Mouse (Mus musculus) fat pad, adult 2 months (tissue): ENCODE measurements around the gene Upk3a.

ENCODE experiments used
- DNase-seq: peaks from one replicate; pipeline ENCODE4 v3.0.0-alpha.2; 2011; ENCODE audit warnings: low read depth, low spot score; ENCODE audit errors: extremely low read depth

The Upk3a gene

DNA sequence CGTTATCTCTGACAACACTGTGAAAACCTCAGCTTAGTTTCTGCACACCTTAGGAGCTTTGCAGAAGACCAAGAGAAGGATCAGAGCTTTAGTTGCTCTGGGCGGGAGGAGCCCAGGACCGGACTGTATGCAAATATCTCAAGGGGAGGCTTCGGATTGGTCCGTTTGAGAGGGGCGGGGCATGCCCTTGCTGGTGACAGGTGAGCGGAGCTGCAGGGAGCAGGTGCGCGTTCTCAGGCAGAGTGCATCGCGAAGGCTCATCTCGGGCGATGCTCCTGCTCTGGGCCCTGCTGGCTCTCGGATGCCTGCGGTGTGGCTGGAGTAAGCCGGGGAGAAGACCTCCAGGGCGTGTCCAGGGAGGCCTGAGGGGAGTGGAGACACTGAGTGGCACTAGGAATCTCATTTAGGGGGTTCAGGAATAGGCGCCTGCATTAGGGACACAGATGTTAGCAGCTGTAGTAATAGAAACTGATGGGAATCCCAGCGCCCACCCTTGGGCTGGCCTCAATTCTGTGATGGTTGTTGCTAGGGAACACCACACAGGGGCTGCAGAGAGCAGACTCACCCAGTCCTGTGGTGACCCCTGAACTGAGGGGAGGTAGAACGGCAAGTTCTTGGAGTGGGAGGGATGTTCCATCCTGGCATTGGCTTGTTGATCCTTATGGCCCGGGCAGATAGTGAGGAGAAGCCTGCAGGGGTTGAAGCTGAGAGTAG, at the start of gene Upk3a:
TSS of gene Upk3a (plus strand) at position 191 of the 714 bp plus-strand sequence.
- DNase-seq, result no peak

DNA sequence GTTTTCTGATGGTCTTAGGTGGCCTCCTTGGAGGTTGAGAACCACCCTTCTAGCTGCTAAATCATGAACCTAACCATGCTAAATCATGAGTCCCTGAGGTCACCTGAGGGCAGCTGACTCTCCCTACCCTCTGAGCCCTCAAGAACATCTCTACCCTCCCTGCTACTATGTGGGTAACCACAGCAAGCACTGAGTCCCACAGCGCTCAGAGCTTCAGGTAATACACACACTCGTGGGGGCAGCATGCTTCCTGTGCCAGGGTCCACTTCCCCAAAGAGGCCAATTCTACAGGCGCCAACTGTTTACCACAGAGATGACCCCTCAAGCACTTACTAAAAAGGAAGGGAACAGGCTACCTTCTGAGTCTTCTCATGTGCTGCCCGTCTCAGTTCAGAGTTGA, 48.4 kb upstream of the Upk3a start:
- no peak for DNase-seq

- DNase-seq, result no peak
These were observed 43.9 kb upstream of the Upk3a start for GRCm38 (mm10) chr15:84972860-84973543.

DNA sequence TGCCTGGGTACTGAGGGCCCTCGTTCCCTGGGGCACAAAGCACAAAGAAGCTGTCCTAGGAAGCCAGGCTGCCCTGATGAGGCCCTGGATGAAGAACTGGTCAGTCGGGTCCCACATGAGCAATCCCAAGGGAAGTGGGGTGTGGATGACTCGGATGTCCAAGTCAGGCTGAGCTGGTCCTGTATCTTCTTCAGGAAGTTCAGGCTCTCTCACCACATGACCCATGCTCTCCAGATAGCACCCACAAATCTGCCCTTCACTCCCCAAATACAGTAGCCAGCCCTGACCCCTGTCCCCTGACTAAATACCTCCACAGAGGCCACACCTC, 43.4 kb upstream of the Upk3a start:
- no peak for DNase-seq

DNA sequence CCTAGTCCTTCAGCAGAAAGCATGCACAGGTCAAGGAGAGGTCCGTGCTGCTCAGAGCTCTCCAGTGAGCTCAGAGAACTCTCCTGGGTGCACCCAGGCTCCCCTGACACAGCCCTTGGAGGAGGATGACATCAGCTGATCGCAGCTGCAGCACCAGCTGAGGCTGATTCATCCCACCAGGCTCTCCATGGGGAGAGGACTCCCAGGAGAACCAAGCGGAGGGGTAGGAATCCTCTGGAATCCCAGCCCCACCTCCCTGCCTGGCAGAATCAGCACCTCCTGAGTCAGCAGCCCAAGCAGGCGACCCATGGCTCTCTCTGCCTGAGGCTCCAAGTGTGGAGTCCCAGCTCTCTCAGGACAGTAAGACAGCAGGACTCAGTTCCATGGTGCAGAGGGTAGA, 41.2 kb upstream of the Upk3a start:
- no peak for DNase-seq

DNA sequence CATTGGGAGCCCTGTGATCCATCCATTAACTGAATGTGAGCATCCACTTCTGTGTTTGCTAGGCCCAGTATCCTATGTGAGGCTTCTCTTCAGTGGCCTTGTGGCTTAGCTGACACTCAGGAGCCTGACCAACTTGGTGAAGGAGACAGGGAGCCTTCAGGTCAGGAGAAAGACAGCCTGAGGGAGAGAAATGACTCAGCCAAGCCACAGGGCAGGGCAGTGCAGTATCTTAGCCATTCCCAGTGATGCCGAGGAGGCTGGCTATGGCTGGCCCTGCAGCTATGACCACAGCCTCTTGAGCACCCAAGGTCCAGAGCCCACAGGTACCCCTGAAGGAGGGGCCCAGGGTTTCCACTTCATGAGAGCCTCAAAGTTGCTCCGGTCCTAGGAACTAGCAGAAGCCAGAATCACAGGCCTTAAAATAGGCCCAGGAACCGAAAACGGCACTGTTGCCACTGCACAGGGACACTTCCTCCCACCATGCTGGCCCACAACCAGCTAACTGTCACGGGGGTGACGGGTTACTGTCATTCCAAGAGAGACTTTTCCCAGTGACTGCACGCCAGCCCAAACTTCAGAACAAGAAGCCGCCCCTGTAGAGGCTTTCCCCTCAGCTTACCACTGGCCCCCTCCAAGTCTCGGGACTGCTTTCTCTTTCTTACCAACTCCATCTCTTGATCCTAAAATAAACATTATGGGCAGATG, 35.2 kb upstream of the Upk3a start:
- DNase-seq, result no peak

DNA sequence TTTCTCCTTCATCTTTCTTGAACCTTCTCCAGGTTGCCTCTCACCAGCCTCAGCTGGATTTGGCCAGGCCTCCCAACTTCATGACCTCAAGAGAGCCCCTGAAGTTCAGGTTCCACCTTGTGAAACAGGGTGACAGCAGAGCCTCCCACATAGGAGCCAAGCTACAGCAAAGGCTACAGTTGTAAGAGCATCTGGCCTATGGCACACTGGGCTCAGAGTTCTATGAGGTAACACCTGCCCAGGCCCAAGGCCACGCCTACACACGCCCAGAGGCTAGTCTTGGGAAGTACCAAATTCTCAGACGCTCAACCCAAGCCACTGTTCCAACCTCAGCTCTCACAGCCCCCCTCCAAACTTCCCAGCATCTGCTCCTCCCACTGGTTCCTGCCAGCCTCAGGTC, 34.1 kb upstream of the Upk3a start:
- peak; percentile 92 for DNase-seq

- DNase-seq, result no peak
These were observed 33.2 kb upstream of the Upk3a start for GRCm38 (mm10) chr15:84983721-84984120.

DNA sequence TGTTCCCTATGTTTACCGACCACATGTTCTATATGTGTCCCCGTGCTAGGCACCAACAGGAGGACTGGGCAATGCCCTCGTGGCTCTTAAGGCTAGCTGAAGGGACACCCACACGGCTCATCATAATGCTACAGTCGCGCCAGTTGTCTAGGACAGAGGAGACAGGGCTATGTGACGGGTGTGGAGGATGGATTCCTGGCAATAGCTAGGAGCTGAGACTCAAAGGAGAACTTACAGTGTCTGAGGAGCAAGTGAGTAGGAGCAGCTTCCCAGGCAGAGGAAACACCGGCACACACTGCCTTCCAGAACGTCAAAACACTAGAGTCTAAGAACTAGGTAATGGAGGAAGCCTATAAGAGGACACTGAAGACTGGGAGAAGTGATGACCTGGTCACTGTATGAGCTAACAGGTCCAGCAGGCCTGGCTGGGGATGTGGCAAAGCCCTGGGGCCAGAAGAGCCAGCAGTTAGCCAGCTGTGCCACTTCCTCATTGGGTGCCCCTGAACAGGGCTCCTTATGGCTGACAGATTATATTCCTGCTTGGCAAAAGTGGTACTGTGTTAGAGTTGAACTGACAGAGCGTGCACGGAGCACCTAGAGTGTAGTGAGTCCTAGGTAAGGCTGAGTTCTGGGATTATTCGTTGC, 31.3 kb upstream of the Upk3a start:
- no peak for DNase-seq

DNA sequence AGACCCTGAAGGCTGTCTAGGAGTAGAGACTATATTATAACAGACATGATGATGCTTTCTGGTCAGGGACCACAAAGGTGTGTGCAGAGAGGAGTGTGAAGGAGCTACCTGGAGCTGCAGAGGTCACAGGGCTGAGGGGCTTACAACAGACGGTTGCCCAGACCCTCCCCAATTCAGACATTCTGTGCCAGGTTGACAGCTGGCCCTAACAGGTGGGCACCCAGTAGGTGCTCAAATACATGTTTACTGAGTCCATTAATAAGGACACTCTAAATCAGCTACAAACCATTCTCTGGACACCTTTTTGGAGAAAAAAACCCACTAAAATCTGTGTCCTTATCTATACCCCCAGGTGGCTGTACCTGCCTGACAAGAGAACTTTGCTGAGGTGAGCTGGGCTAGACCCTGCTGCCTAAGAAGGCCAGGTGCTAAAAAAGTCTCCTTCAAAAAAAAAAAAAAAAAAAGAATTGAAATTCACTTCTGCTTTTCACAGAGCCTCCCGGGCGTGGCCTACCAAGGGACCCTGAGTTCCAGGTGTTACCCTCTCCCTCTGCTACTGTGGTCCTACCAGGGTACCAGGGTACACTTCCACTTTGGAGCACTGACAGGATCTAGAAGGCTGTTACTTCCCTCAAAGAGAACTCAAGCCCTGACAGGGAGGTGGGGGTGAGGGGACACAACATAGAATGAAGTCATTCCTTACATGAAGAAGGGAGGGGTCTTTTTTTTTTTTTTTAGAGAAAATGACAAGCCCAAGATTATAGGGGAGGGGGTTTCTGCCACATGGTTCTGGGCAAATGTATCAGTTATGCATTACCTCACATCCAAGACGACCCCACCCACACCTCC, 30.5 kb upstream of the Upk3a start:
- no peak for DNase-seq

DNA sequence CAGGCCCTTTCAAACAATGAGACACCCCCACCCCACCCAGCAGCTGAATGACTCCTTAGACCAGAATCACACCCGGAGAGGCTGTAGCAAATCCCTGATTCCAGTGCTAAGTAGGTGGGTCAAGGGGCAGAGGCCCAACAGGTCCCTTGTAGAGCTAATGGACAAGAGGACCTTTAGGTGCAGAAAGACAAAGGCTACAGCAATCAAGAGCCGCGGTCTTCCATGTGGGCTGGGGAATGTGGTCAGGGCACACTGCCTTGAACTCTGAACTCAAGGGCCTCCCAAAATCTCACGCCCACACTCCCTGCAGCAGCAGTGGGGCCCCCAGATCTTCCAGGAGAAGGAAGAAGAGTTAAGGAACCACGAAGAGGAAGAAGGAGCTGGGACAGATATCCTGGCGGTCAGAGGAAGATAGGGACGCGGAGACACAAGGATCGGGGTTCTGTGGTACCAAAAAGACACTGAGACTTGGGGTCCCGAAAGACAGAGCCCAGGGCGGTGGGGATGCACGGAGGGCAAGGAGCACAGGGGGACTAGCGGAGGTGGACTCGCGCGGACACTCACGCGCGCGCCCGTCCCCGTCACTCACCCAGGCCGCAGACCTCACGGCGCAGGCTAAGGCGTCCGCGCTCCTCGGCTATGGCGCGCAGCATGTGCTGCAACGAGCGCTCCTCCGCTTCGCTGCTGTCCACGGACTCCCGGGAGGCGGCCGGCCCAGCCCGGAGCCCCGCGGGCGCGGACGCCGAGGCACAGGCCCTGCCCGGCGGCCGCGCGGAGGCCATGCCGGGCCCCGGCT, 29.7 kb upstream of the Upk3a start:
- no peak for DNase-seq

DNA sequence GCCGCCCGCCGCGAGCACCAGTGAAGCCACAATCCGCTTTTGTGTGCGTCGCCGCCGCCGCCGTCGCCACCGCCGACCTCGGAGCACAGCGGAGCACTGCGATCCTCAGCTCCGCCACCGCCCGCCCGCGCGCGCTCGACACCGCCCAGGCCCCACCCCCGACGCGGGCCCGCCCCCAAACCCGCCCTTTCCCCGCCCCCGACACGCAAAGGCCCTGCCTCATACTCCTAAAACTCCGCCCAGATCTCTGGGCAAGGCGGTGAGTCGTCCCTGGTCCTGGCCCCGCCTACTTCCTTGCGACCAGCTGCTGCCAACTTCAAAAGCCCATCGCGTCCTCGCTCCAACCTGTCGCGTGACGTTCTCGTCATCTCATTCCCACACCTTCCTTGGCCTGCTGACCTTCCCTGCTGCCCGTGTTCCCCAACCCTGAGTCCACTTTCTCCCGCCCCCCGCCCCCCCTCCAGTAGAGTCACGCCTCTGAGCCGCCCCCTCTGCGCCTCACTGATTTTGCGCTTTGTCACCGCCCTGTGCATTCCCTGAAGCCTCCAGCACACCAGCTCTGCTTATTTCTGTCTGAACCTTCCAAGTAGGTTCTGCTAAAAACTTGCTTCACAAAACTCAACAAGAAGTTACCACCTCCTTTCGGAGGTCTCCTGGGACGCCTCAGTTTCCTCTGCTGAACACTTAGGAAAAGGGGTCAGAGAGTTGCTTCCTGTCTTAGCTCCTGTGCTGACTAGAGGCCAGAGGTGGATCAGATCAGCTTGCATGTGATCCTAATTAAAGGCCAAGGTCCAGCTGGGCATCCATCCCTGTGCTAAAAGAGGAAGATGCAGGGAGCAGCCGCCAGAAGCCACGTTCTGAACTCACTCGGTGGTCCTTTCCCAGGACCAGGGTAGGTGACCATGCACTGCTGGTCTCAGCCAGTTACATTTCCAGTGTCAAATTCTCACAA, 28.8 kb upstream of the Upk3a start, which contains the start of gene 5031439G07Rik:
TSS of gene 5031439G07Rik (minus strand) at position 678 of the 952 bp plus-strand sequence.
- no peak for DNase-seq

GRCm38 (mm10) chr15:84989098-84989497, 27.8 kb upstream of the Upk3a start:
- no peak for DNase-seq

- DNase-seq, result no peak
These were observed 27.2 kb upstream of the Upk3a start for GRCm38 (mm10) chr15:84989771-84990170.

GRCm38 (mm10) chr15:84994498-84994897, 22.4 kb upstream of the Upk3a start:
- DNase-seq, result no peak

- no peak for DNase-seq
These were observed 21.9 kb upstream of the Upk3a start for GRCm38 (mm10) chr15:84995041-84995440.

- no peak for DNase-seq
These were observed 21.0 kb upstream of the Upk3a start for GRCm38 (mm10) chr15:84995967-84996366.

- DNase-seq, result no peak
These were observed 19.0 kb upstream of the Upk3a start for GRCm38 (mm10) chr15:84997768-84998454.
